Mouse (Mus musculus) cortical plate, adult 2 months (tissue): ENCODE measurements at regions not wholly inside any gene's neighbourhood (a gene's known extent, or its start where the extent isn't known, plus 50 kb on each side); places are given as distances from the start of the nearest gene placed in this dataset.

Source experiments
- CTCF ChIP-seq: fragments of 200-500 bp; IDR thresholded peaks from 2 replicates; pipeline ENCODE4 v1.5.1; 2011; ENCODE audit warnings: mild to moderate bottlenecking, control low read depth, low read length; ENCODE audit not compliant: insufficient read depth; ENCODE audit errors: extremely low read depth
- POLR2A ChIP-seq: fragments of 200-500 bp; IDR thresholded peaks from 2 replicates; pipeline ENCODE4 v1.6.1; 2011; ENCODE audit warnings: mild to moderate bottlenecking, low read length, control low read depth; ENCODE audit not compliant: insufficient read depth; ENCODE audit errors: extremely low read depth

GRCm38 (mm10) chr3:81750164-81750563 lies 182.2 kb upstream of the Ctso start:
- TF ChIP-seq CTCF (no peak), POLR2A (no peak)
